Mouse (Mus musculus): ENCODE results near the gene Ergic3. TPM values are rescaled to one million over a fixed set of nuclear protein-coding genes. Genes with fewer than 3 reads are reported as not detected.

Gene Ergic3
- polyA plus RNA-seq (2012; rRNA removed): 72.8 and 90.2 TPM in 2 replicates
- polyA plus RNA-seq (2014; fragmentation: Nextera tagmentation; extraction: Ambion mirVana): 95.7 and 98.0 TPM in 2 replicates

GRCm38 (mm10) chr2:156007888-156008532 lies at the start of gene Ergic3, which contains the start of gene 6430550D23Rik:
Gene Ergic3 (plus strand): TSS chr2:156008045.
Gene 6430550D23Rik (minus strand): TSS chr2:156007977.
- Histone ChIP-seq H3K4me3 (ENCODE audit: insufficient read depth in 1 of 2, low read depth in 2 of 2, low read length in 2 of 2) (peak within 1 kb of the TSS; percentile 73 to 75), H3K27ac (peak within 1 kb of the TSS; percentile 53), H3K4me1 (replicated peaks; ENCODE audit: control insufficient read depth in 2 of 2, insufficient read depth in 2 of 2, low read length in 1 of 2) (peaks cover 3 to 5% of the 10 kb centered on the region in 2 experiments; a peak in 2 of 4 replicates), H3K9me3 (ENCODE audit: control insufficient read depth, low read length) (peaks cover 2% of the 10 kb centered on the region; the same call in 1 of the 2 replicates), H3K27me3 (ENCODE audit: control insufficient read depth, insufficient read depth, low read length) (no peaks in the 10 kb centered on the region), H3K9ac (replicated peaks) (peak within 1 kb of the TSS; percentile 75), H3K4me2 (ENCODE audit: low read depth) (peak within 1 kb of the TSS; percentile 79), H3K36me3 (replicated peaks; ENCODE audit: control insufficient read depth, insufficient read depth, low read depth) (peaks cover 20% of the 10 kb centered on the region)
- peak; percentile 99 for ATAC-seq (ENCODE audit: insufficient read depth)
- TF ChIP-seq EP300 (IDR thresholded peaks at IDR 0.05; ENCODE audit: low read depth): no peak
- no peak for TF ChIP-seq CTCF (IDR thresholded peaks at IDR 0.05; ENCODE audit: low read depth)
- peak; percentile 97 to 98 (median 98) for DNase-seq (ENCODE audit: low read depth in 3 of 3, low spot score in 3 of 3)
- WGBS (ENCODE audit: insufficient replicate concordance): under 1% methylated on average over 45 of the region's 45 CpGs

GRCm38 (mm10) chr2:155959981-155960380 lies 47.9 kb upstream of the Ergic3 start:
- Histone ChIP-seq H3K9ac (replicated peaks) (no peak overlapping the region), H3K4me2 (ENCODE audit: low read depth) (no peak overlapping the region), H3K9me3 (ENCODE audit: control insufficient read depth, low read length) (no peaks in the 10 kb centered on the region), H3K27ac (no peak overlapping the region), H3K36me3 (replicated peaks; ENCODE audit: control insufficient read depth, insufficient read depth, low read depth) (no peaks in the 10 kb centered on the region; the same call in 1 of the 2 replicates), H3K4me1 (replicated peaks; ENCODE audit: control insufficient read depth in 2 of 2, insufficient read depth in 2 of 2, low read length in 1 of 2) (peaks cover 2 to 4% of the 10 kb centered on the region in 2 experiments; a peak in 2 of 4 replicates), H3K27me3 (ENCODE audit: control insufficient read depth, insufficient read depth, low read length) (no peaks in the 10 kb centered on the region), H3K4me3 (ENCODE audit: insufficient read depth in 1 of 2, low read depth in 2 of 2, low read length in 2 of 2) (no peak overlapping the region)
- TF ChIP-seq CTCF (IDR thresholded peaks at IDR 0.05; ENCODE audit: low read depth) (no peak), EP300 (IDR thresholded peaks at IDR 0.05; ENCODE audit: low read depth) (no peak)
- DNase-seq (ENCODE audit: low read depth in 3 of 3, low spot score in 3 of 3) (no peak), ATAC-seq (ENCODE audit: insufficient read depth) (no peak)
- 82% methylated on average over 5 of the region's 5 CpGs for WGBS (ENCODE audit: insufficient replicate concordance)

- TF ChIP-seq CTCF (IDR thresholded peaks at IDR 0.05; ENCODE audit: low read depth) (no peak), EP300 (IDR thresholded peaks at IDR 0.05; ENCODE audit: low read depth) (no peak)
- Histone ChIP-seq H3K36me3 (replicated peaks; ENCODE audit: control insufficient read depth, insufficient read depth, low read depth) (no peaks in the 10 kb centered on the region; the same call in none of the 2 replicates), H3K9ac (replicated peaks) (no peak overlapping the region), H3K4me1 (replicated peaks; ENCODE audit: control insufficient read depth in 2 of 2, insufficient read depth in 2 of 2, low read length in 1 of 2) (peaks cover 0 to 4% of the 10 kb centered on the region in 2 experiments; a peak in 1 of 4 replicates), H3K9me3 (ENCODE audit: control insufficient read depth, low read length) (no peaks in the 10 kb centered on the region), H3K27me3 (ENCODE audit: control insufficient read depth, insufficient read depth, low read length) (no peaks in the 10 kb centered on the region), H3K27ac (no peak overlapping the region), H3K4me3 (ENCODE audit: insufficient read depth in 1 of 2, low read depth in 2 of 2, low read length in 2 of 2) (no peak overlapping the region), H3K4me2 (ENCODE audit: low read depth) (no peak overlapping the region)
- WGBS (ENCODE audit: insufficient replicate concordance): 78% methylated on average over 10 of the region's 10 CpGs
- ATAC-seq (ENCODE audit: insufficient read depth) (no peak), DNase-seq (ENCODE audit: low read depth in 3 of 3, low spot score in 3 of 3) (no peak)
Observed at GRCm38 (mm10) chr2:155961862-155962261, 46.0 kb upstream of the Ergic3 start.

- Histone ChIP-seq H3K27ac (no peak overlapping the region), H3K4me2 (ENCODE audit: low read depth) (no peak overlapping the region), H3K4me3 (ENCODE audit: insufficient read depth in 1 of 2, low read depth in 2 of 2, low read length in 2 of 2) (no peak overlapping the region), H3K36me3 (replicated peaks; ENCODE audit: control insufficient read depth, insufficient read depth, low read depth) (peaks cover 7% of the 10 kb centered on the region), H3K27me3 (ENCODE audit: control insufficient read depth, insufficient read depth, low read length) (no peaks in the 10 kb centered on the region), H3K9ac (replicated peaks) (no peak overlapping the region), H3K4me1 (replicated peaks; ENCODE audit: control insufficient read depth in 2 of 2, insufficient read depth in 2 of 2, low read length in 1 of 2) (no peaks in the 10 kb centered on the region), H3K9me3 (ENCODE audit: control insufficient read depth, low read length) (no peaks in the 10 kb centered on the region)
- peak in 1 of 3 experiments; percentile 32 for DNase-seq (ENCODE audit: low read depth in 3 of 3, low spot score in 3 of 3)
- TF ChIP-seq EP300 (IDR thresholded peaks at IDR 0.05; ENCODE audit: low read depth): no peak
- TF ChIP-seq CTCF (IDR thresholded peaks at IDR 0.05; ENCODE audit: low read depth): peak; percentile 63; the same call in 1 of the 2 replicates
- no peak for ATAC-seq (ENCODE audit: insufficient read depth)
- WGBS (ENCODE audit: insufficient replicate concordance): 71% methylated on average over 1 of the region's 1 CpGs
Observed at GRCm38 (mm10) chr2:155962991-155963390, 44.9 kb upstream of the Ergic3 start.

- peaks cover 37% of the 10 kb centered on the region for H3K36me3 ChIP-seq (replicated peaks; ENCODE audit: control insufficient read depth, insufficient read depth, low read depth)
- H3K9me3 ChIP-seq (ENCODE audit: control insufficient read depth, low read length): no peaks in the 10 kb centered on the region
- no peak overlapping the region for H3K9ac ChIP-seq (replicated peaks)
- H3K4me3 ChIP-seq (ENCODE audit: insufficient read depth in 1 of 2, low read depth in 2 of 2, low read length in 2 of 2): no peak overlapping the region
- 0 out of 2 replicates have a peak, but pooled peaks have one; percentile 23 for ATAC-seq (ENCODE audit: insufficient read depth)
- 53% methylated on average over 6 of the region's 6 CpGs for WGBS (ENCODE audit: insufficient replicate concordance)
- H3K27me3 ChIP-seq (ENCODE audit: control insufficient read depth, insufficient read depth, low read length): no peaks in the 10 kb centered on the region
- H3K4me1 ChIP-seq (replicated peaks; ENCODE audit: control insufficient read depth in 2 of 2, insufficient read depth in 2 of 2, low read length in 1 of 2): peaks cover 0 to 7% of the 10 kb centered on the region in 2 experiments; a peak in 3 of 4 replicates
- H3K27ac ChIP-seq: no peak overlapping the region
- DNase-seq (ENCODE audit: low read depth in 3 of 3, low spot score in 3 of 3): no peak
- TF ChIP-seq CTCF (IDR thresholded peaks at IDR 0.05; ENCODE audit: low read depth) (no peak), EP300 (IDR thresholded peaks at IDR 0.05; ENCODE audit: low read depth) (no peak)
- H3K4me2 ChIP-seq (ENCODE audit: low read depth): no peak overlapping the region
Observed at GRCm38 (mm10) chr2:155973348-155973747, 34.5 kb upstream of the Ergic3 start.

Data from liver, embryonic 14.5 days (tissue).